Mouse (Mus musculus) C2C12 (cell line): ENCODE data around the gene Gtf2ird1.

Experiments
- CTCF ChIP-seq: IDR thresholded peaks from one replicate; pipeline ENCODE4 v1.5.1; 2011; ENCODE audit not compliant: control insufficient read depth, insufficient read depth, insufficient read length
- MAX ChIP-seq: IDR thresholded peaks from one replicate; pipeline ENCODE4 v1.6.1; 2011; ENCODE audit warnings: mild to moderate bottlenecking, control low read depth
- MYOG ChIP-seq: IDR thresholded peaks from one replicate; pipeline ENCODE4 v1.6.1; 2011; ENCODE audit not compliant: control insufficient read depth, insufficient read length; ENCODE audit errors: extremely low read depth
- USF1 ChIP-seq: IDR thresholded peaks from one replicate; pipeline ENCODE4 v1.6.1; 2011; ENCODE audit warnings: low read depth, mild to moderate bottlenecking, control low read depth, moderate library complexity

GRCm38 (mm10) chr5:134332743-134333142, 123.8 kb downstream of the Gtf2ird1 start:
- TF ChIP-seq CTCF (no peak), USF1 (no peak), MAX (no peak), MYOG (no peak)
